Mouse (Mus musculus) liver, embryonic 14.5 days (tissue): ENCODE results near the gene Zdhhc19.

Experiments
- CTCF ChIP-seq: IDR thresholded peaks from 2 replicates; pipeline ENCODE4 v1.5.1; 2016; ENCODE audit warnings: antibody characterized with exemption, low read depth, control low read depth
- EP300 ChIP-seq: IDR thresholded peaks from 2 replicates; pipeline ENCODE4 v1.6.1; 2016; ENCODE audit warnings: antibody characterized with exemption, low read depth

DNA sequence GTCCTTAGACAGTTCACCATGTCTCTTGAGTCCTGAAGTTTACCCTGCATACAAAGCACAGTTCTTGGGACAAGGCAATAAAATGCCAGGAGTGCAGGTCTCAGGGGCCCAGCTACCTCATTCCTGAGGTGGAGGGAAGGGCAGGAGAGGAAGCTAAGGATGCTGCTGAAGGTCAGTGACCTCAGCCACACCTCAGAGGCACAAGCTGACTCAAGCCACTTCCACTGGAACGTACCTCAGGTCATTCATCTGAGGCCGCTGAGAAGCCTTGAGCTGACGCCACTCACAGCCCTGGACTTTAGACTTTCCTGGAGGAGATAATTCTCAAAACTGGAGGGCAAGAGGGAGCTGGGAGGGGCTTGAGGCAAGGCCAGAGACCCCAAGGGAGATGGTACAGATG lies 7.1 kb upstream of the Zdhhc19 start:
- TF ChIP-seq CTCF: no peak
- TF ChIP-seq EP300: no peak
